Mouse (Mus musculus) frontal cortex, postnatal 14 days (tissue): ENCODE measurements around the gene Acp5.

ENCODE experiments used
- DNase-seq, 2 experiments: peaks; one replicate each; pipeline ENCODE4 v3.0.0; 2022; ENCODE audit warnings: low spot score in 2 of 2

Gene Acp5

DNA sequence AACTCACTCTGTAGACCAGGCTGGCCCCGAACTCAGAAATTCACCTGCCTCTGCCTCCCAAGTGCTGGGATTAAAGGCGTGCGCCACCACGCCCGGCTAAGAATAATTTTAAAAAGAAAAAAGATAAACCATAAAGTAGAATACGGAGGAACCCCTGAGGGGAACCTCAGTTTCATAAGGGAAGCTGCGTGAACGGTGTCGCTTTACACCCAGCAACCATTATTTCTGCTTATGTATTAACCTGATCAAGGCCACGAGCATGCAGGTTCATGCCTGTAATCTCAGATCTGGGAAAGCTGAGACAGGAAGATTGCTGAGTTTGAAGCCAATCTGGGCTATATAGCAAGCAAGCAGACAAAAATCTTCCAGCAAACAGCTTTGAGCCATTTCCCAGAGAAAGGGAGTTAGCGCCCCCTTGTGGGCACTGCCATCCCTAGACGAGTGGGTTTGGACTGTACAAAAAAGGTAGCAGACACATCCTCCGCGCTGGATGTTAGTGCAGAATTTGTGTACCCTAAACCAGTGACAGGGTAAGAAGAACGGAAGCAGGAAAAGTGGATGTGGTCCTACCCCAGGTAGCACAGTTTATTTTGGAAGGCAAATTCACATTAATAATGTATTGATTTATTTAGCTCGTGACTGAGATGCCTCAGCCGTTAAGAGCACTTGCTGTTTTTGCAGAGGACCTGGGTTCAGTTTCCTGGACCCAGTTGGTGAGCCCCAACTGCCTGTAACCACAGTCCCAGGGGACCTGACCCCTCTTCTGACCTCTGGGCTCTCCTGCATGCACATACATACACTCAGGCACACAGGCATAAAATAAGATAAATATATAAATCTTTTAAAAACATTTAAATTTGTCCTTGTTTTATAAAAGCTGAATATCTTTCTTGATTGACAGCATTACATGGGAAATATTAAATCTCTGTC lies 7.9 kb upstream of the Acp5 start:
- DNase-seq: peak; percentile 72 to 90

DNA sequence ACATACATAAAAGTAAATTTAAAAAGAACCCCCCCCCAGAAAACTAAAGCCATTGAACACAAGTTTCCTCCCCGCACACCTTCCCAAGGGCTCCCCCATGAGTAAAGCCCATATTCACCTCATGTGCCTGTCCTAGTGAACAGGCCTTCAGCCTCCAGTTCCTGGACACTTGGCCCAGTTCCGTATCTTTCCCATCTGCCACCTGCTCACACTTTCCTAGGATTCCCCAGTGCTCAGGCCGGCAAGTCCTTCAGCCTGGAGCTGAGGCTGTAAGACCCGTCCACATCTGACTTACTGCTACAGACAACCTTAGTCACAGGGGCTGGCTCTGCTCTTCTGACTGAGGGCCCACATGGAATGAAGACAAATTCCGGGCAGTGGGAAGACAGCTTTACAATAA lies 4.2 kb upstream of the Acp5 start:
- DNase-seq: no peak

DNA sequence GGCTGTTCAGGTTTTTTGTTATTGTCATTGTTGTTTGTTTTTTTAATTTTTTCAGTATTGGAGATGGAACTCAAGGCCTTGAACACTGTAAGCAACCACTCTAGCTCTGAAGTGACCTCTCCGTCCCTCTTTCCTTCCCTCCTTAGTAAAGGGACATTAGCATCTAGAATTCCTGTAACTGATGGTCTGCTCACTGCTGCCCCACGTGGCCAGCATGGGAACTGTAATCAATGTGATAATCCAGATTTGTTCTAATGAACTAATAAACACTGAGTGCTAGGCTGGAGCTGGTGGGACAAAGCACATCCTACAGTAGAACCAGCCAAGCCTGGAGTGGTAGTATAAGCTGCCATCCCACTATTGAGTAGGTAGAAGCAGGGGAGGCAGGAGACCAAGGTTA lies 3.0 kb upstream of the Acp5 start:
- no peak for DNase-seq

DNA sequence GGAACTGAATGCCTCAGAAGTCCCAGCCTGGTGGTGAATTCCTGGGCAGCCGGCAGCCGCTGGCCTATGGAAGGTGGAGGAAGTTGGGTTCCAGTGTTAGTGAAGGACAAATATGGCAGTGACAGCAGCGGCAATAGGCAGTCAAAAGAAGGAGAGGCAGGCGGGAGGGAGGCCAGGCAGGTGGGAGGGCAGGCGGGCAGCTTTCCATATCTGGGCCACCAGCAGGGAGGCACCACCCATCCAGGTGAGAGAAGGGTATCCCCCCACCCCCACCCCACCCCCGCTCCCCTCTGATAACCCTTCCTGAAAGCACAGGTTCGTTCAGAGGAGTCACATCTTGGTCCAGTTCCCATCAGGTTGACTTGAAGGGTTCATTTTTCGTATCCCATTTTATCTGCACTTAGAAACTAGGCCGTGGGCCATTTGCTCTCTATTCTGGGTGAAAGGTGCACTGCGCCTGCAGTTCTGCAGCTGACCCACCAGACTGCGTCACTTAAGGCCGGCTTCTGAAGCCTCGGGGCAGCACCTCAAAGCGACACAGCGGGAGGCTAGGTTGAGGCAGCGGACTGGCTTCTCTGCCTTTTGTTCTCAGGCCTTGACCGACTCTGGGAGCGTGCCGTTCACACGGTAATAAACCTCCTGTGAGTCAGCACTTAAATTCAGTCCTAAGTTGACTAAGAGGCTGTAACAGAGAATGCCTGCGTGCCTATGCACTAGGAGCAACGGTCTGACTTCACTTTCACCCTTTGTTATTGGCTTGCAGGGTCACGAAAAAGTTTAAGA lies 1.4 kb upstream of the Acp5 start:
- no peak for DNase-seq

DNA sequence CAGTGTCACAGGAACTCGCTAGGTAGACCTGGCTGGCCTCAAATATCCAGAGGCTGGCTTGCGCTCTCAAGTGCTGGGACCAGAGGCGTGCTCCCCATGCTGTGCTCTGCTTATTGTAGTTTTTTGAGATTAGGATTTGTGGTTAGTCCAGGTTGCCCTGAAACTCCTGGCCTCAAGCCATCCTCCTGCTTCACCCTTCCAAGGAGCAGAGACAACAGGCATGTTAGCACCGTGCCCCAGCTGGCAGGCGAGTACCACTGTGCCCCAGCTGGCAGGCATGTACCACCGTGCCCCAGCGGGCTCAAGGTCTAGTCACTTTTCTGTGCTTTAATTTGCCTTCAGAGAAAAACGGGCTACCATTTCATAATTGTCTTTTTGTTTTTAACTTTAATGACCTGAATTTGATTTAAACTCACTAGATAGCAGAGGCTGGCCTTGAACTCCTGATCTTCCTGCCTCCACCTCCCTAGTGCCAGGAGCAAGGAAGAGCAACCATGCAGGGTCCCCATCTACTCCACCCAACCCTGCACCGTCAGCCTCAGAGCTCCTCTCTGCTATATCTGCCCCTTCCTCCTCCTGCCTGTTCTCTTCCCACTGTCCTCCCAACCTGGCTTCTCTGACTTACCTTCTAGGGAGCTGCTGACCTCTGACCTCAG lies 395 bp downstream of the Acp5 start:
- DNase-seq: no peak

DNA sequence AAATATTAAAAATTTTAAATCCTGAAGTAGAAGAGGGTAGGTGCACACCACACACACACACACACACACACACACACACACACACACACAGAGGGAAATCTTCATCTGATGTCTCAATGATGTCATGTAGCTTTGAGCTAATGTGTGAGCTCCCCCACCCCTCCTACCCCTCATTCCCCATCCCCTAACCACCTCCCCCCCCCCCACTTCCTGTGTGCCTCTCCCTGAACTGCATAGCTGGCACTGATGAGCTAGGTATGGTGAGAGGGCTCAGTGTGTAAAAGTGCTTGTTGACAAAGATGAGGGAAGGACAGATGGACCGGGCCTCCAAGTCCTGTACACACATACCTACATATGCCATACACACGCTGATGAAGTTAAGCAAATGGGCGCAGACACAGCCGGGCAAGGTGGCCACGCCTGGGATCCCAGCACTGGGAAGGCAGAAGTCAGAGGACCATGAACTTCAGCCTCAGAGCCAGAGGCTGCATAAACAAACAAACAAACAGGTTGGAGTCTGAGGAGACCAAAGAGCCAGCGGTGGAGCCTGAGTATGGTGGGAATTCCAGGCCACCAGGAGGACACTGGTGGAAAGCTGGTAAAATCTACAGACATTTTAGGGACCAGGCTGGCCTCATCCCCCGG lies 1.1 kb downstream of the Acp5 start:
- DNase-seq: no peak

DNA sequence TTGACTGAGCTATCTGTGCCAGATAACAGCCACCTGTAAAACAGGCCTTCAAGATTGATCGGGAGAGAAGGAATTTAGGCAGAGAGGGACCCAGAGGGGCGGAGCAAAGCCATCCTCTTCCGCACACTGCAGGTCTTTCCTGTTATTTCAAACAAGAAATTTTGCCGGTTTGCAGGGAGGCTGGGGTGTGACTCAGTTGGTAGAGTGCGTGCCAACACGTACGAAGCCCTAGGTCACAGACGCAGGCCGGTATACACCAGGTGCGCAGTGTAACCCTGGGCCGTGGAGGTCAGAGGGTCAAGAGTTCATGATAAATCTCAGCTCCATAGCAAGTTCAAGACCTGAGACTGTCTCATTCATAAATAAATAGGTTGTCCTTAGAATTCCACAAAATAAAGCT lies 3.3 kb downstream of the Acp5 start:
- DNase-seq: no peak

DNA sequence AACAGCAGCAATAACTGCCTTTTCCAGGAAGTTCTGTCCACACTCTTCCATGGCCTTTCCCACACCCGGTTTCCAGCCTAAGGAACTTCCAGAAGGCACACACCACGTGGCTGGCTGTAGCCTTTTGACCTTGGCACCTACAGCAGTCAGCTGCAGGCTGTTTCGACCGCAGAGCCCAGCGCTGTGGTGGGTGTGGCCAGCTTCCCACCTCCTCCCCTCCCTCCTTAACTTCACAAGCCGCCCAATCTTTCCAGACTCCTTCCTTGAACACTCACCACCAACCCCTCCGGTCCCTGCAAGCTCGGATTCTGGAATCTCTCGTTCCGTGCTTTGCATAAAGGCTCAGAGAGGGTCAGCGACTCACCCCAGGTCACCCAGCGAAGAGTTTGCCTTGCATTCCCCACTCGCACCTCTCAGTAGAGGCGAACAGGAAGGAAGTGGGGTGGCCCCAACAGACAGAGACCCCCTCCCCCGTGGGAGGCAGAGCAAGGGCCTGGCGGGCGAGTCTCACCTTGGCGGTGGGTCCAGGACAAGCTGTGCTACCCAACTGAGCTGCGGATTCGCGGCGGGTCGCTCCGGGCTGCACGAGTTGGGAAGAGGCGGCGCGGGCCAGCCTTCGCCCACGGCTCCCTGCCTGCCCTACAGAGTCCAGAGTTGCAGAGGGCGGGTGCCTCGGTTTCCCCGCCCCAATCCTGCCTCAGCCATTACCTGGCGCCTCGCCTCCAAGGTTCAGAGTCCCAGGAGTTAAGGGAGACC lies 4.1 kb downstream of the Acp5 start:
- DNase-seq: no peak

DNA sequence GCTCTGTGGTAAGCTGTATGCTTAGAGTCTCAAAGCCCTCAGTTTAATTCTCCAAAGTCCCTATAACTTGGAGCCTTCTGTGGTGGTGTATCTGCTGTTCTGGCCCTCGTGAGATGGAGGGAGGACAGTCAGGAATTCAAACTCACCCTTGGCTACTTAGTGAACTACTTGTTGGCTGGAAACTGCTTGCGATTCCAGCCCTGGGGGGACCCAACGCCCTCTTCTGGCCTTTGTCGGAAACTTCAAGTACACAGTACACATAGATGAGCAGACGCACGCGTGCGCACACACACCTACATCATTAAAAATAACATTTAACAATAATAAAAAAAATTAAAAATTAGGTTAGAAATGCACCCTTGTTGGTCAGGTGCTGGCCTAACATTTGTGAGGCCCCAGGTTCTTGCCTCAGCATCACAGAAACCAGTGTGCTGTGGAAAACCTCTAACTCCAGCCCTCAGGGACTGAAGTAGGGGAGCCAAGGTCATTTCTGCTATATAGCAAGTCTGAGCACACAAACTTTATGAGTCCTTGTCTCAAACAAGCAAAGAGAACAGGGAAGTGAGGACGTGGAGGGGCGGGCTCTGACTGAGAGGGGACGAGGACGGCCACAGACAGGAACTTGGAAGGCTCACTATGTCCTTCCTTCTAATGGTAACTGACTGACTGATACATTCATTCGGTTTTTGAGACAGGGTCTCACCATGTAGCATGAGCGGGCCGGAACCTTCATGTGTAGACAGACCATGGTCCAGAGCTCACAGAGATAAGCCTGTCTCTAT lies 10.1 kb downstream of the Acp5 start:
- no peak for DNase-seq

DNA sequence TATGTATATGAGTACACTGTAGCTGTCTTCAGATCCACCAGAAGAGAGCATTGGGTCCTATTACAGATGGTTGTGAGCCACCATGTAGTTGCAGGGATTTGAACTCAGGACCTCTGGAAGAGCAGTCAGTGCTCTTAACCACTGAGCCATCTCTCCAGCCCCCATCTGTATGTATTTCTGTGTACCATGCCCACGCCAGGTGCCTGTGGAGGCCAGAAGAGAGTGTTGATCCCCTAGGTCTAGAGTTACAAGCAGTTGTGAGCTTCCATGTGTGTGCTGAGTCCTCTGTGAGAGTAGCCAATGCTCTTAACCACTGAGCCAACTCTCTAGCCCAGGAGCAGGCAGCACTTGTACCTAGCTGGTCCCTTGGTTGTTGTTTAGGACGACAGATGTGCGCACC lies 11.3 kb downstream of the Acp5 start:
- no peak for DNase-seq

DNA sequence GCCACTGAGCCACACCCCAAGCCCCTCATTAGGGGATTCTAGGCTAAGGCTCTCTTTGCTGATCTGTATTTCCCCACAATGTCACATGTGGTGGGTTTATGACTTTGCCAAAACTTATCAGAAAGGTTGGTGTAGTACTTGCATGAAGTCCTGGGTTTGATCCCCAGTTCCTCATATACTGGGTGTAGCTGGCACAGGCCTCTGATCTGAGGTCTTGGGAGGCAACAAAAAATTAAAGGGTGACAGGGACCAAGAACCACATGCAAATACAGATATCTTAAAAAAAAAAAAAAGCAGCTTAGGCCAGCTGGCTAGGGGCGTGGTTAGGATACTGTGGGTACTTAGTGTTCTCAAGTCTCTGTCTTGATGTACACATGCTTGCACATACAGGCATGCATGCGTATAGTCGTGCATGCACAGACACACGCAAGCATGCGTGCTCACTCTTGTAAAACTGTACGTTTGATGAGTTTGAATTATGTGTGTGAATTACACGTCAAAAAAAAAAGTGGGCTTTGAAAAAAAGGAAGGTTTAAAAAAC lies 12.4 kb downstream of the Acp5 start:
- DNase-seq: no peak

DNA sequence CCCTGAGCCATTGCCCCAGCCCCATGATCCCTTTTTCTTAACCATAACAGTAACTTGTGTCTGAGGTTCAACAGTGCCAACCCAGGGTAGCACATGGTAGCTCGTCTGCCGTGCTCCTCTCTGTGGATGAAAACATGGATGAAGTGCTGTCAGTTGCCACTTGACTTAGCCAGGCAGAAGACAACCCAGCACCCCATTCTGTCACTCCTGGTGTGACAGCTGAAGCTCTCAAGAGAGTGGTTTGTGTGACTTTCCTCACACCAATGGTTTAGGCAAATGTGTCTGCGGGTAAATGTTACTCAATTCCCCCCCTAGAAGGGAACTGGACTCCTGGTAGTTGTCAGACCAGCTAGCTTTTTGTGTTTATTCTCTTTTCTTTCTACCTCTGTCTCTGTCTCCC lies 13.5 kb downstream of the Acp5 start:
- DNase-seq: no peak

DNA sequence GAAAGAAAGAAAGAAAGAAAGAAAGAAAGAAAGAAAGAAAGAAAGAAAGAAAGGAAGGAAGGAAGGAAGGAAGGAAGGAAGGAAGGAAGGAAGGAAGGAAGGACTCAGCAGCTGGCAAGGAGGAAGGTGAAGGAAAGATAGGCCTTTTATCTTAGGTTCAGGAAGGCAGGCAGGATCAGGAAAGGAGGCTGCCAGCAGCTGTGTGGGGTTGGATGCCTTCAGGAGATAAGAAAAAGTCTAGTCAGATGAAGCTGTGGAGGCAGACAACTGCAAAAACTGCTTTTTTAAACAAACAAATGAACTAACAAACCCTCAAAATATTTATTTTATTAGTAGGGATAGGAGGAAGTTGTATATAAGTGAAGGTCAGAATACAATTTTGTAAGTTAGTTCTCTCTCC lies 14.0 kb downstream of the Acp5 start:
- DNase-seq: no peak

DNA sequence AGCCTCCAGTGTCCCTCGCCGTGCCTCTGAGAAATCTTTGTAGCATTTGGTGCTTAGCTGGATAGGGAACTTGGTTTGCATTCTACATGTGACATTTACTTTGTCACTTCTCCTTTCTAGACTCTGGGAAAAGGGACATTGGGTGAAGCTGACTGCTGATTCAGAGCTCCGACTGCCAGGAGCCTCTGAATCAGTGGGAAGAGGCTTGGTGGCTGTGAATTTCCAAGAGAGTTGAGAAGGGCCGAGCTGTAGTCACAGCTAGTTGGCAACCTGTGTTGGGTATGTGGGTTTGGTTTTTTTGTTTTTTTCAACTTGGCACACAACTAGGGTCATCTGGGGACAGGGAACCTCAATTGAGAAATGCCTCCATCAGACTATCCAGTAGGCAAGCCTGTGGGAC lies 16.0 kb downstream of the Acp5 start:
- no peak for DNase-seq

DNA sequence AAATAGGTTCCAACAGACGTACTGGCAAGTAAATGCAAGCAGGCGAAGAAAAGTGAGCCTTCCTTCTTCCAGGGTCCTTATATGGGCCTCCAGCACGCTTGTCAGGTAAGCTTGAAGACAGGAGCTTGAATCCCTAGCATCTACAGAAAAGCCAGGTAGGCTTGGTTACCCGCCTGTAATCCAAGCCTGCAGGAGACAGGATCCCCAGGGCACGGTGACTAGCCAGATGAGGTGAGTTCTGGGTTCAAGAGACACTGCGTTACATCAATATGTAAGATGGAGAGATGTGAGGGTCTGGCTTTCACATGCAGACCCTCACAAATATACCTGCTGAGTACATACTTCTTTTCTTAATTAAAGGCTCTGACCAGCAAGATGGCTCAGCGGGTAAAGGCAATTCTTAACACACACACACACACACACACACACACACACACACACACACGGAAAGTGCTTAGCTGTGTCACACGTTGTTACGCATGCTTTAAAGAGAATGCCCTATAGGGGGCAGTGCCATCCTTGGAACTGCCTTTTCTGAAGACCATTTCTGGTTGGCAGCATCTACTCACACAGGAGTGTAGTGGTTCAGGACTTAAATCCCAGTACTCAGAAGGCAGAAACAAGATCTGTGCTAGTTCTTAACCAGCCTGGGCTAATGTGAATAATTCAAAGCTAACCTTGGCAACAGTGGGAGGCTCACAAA lies 17.6 kb downstream of the Acp5 start:
- peak in 1 of 2 experiments; percentile 32 for DNase-seq

DNA sequence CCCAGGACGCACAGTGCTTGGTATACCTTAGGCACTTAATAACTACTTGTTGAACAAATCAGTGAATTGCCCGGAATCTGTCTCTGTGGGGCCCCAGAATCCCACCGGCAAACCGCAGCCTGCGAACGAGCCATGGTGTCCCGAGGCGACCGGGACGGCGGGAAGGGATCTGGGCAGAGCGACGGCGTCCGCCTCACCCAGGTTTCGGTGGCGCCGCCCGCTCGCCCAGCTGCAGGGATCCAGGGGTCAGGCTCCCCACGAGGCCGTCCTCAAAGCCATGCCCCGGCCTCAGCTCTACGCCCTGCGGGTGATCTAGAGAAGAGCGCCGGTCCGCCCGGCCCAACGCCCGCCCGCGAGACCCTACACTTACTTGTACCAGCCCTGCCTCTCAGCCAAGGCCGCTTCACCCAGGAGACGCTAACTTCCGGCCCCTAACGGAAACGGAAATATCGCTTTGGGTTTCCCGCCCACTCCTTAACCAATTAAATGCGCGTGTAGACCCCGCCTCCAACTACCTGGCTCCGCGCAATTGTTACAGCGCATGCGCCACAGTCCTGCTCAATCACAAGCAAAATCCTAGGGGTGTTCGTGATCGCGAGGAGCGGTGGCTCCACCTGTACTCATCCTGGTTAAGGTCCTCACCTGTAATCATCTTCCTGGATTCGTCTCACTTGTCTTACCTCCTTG lies 18.6 kb downstream of the Acp5 start, which contains the start of gene Elof1:
Elof1 (minus strand) TSS at position 433 of the 687 bp plus-strand sequence.
- peak; percentile 92 to 93 for DNase-seq

DNA sequence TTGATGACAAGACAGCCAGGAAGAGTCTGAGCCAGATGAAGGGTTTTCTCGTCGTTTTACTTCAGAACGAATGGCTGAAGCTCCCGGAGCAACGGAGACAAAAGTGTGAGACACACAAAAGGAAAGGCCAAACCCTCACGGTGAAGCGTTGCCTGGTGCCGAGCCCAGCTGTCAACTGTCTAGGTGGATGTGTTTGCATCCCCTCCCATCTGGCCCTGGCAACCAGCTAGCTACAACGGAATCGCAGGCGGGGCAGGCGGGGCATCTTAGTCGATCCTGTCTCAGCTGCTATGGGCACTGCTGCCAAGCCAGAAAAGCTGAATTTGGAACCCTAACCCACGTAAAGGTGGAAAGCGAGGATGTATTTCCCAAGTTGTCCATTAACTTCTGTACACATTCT lies 19.4 kb downstream of the Acp5 start:
- DNase-seq: no peak

DNA sequence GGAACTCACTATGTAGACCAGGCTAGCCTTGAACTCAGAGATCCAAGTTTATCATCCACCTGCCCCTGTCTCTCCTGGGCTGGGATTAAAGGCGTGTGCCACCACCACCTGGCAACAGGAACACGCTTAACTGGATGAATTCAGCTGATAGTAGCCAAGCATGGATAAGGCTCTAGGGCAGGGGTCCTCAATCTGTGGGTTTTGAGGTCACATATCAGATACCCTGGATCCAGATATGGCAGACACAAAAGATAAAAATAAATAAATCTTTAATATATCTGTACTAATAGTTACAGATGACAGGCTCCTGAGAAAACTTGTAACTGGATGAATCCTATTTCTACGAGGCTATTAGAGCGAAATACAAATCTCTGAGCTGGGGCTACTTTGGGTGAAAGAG lies 19.9 kb downstream of the Acp5 start:
- no peak for DNase-seq

DNA sequence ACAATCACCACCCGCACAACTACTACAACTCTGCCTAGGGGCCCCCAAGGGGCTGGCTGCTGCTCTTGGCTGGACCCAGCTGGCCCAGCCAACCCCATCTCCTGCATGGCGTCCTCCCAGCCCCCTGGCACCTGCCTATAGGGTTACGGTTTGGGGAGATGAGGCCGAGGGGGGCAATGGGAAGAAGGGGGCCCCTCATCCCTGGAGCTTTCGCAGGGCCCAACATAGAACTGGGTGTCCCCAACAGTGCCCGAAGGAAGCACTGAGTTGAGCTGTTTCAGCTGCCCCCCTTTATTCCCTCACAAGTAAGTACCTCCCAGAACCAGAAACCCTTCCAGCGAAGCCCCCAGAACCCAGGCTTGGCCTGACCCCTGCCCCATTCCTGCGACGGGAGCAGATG lies 27.3 kb downstream of the Acp5 start:
- no peak for DNase-seq
